Mouse (Mus musculus): ENCODE data around the gene Rasa3.

DNA sequence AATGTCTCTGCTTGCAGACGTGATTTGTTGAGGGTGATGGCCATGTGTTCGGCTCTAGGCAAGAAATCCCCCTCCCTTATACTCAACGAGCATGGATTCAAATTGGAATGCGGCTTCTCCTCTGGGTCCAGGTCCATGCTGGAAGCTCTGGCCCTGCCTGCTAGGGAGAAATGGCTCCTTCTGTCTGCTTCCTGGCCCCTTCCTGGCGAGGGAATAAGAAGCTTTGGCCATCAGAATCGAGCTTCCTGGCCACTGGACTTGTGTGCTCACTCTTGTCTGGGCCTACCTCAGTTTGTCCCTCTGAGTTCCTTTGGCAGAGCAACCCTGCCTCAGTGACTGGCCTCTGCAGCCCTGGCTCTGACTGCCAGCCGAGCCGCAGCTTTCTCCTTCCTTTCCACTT is 19.8 kb upstream of the Rasa3 start:
- TF ChIP-seq CTCF (IDR thresholded peaks at IDR 0.05; ENCODE audit: insufficient read depth, low read length), result no peak
- TF ChIP-seq POLR2A (IDR thresholded peaks at IDR 0.05; ENCODE audit: borderline replicate concordance, extremely low read depth, low read depth, low read length), result no peak

Data from lung, adult 2 months (tissue).